Mouse (Mus musculus): ENCODE results near the gene Rbm20. TPM values are rescaled to one million over a fixed set of nuclear protein-coding genes. Genes with fewer than 3 reads are reported as not detected.
A peak's percentile ranks its signal among the peaks of the same experiment; 100 is the strongest.

Gene Rbm20
- polyA plus RNA-seq, 1 experiment from 2014 or later, result 4.7 TPM

DNA sequence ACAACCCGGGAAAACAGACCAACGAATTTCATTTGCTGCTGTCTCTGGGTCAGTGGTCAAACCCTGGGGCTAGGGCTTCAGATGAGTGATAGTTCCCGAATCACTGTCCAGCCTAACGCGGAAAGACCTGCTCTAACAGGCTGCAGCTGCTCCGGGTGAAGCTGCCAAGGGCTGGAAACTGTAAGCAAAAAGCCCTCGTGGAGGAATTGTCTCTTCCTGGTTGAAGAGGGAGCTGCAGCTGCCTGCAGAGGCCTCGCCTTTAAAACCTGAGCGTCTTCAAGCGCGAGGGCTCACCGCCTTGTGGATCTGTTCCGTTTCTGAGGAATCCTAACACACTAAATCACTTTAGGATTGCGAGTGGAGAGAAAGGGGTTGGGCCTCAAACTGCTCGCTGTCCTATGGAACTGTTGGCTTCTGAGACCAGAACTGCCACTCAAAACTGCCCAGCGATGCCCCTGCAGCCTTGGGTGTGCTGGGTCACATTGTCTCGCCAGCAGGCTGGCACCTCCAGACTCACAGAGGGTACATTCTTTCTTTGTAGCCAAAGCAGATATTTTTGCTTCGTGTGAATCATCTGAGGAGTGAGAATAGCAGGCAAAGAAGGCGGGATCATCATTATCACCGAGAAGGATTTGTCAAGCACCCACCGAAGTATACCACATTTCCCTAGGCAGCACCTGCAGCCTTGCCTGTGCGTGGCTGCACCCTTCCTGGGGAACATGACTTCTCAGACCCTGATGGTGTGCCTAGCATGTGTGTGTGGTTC, 74.5 kb downstream of the Rbm20 start:
- H3K27me3 ChIP-seq (replicated peaks; ENCODE audit: control insufficient read depth, insufficient read depth, low read length), result no peaks in the 10 kb centered on the region
- no peaks in the 10 kb centered on the region for H3K4me1 ChIP-seq (ENCODE audit: control insufficient read depth, insufficient read depth, low read length)
- H3K4me2 ChIP-seq (ENCODE audit: low read length), result no peak overlapping the region
- H3K36me3 ChIP-seq (ENCODE audit: control insufficient read depth, insufficient read depth, low read length), result no peaks in the 10 kb centered on the region
- no peaks in the 10 kb centered on the region for H3K9me3 ChIP-seq (replicated peaks; ENCODE audit: control insufficient read depth, low read length)
- no peak overlapping the region for H3K4me3 ChIP-seq (ENCODE audit: low read depth, low read length)
- WGBS, result 83% methylated on average over 22 of the region's 22 CpGs
- H3K27ac ChIP-seq (ENCODE audit: low read depth, low read length), result no peak overlapping the region
- ATAC-seq (no peak), DNase-seq (ENCODE audit: low spot score) (no peak)
- no peak overlapping the region for H3K9ac ChIP-seq (ENCODE audit: low read length)

DNA sequence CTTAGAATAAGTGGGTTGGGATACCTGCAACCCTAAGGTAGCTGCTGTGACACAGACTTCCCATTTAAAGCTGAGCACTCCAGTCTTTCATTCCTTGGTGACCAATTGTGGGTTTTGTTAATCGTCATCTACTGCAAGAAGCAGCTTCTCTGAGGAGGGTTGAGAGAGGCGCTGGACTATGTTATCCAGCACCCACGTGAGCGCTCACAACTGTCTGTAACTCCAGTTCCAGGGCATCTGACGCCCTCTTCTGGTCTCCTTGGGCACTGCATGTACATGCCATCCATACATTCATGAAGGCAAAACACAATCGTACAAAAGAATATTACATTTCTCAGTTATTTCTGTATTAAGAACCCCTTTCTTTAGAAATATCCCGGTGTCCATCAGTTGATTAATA, 75.9 kb downstream of the Rbm20 start:
- 60% methylated on average over 7 of the region's 7 CpGs for WGBS
- no peak for DNase-seq (ENCODE audit: low spot score)

DNA sequence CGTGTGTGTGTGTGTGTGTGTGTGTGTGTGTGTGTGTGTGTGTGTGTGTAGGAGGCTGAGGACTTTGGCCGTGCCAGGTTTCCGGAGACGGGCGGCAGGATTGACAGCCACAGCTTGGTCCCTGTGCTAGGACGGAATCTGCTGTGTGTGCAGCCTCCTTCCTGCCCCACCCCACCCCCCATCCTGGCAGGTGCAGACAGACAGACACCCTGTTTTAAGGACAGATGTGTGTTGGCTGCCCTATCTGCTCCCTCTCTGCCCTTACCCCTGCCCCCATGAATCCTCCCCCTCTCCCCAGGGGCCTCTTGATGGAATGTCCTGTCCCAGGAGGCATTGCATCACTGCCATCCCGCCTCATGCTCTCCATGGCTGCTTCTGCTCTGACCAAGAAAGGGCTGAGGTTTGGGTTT, 77.3 kb downstream of the Rbm20 start:
- H3K4me3 ChIP-seq (ENCODE audit: low read depth, low read length), result no peak overlapping the region
- no peaks in the 10 kb centered on the region for H3K27me3 ChIP-seq (replicated peaks; ENCODE audit: control insufficient read depth, insufficient read depth, low read length)
- no peaks in the 10 kb centered on the region for H3K4me1 ChIP-seq (ENCODE audit: control insufficient read depth, insufficient read depth, low read length)
- ATAC-seq (no peak), DNase-seq (ENCODE audit: low spot score) (no peak)
- H3K9ac ChIP-seq (ENCODE audit: low read length), result no peak overlapping the region
- H3K9me3 ChIP-seq (replicated peaks; ENCODE audit: control insufficient read depth, low read length), result no peaks in the 10 kb centered on the region
- H3K36me3 ChIP-seq (ENCODE audit: control insufficient read depth, insufficient read depth, low read length), result no peaks in the 10 kb centered on the region
- 80% methylated on average over 7 of the region's 7 CpGs for WGBS
- no peak overlapping the region for H3K4me2 ChIP-seq (ENCODE audit: low read length)
- no peak overlapping the region for H3K27ac ChIP-seq (ENCODE audit: low read depth, low read length)

More for the DNA sequence above, 75.9 kb downstream of the Rbm20 start:
- Histone ChIP-seq H3K4me2 (ENCODE audit: low read length) (no peak overlapping the region), H3K27me3 (replicated peaks; ENCODE audit: control insufficient read depth, insufficient read depth, low read length) (no peaks in the 10 kb centered on the region), H3K9me3 (replicated peaks; ENCODE audit: control insufficient read depth, low read length) (no peaks in the 10 kb centered on the region), H3K36me3 (ENCODE audit: control insufficient read depth, insufficient read depth, low read length) (no peaks in the 10 kb centered on the region), H3K9ac (ENCODE audit: low read length) (no peak overlapping the region), H3K4me1 (ENCODE audit: control insufficient read depth, insufficient read depth, low read length) (no peaks in the 10 kb centered on the region), H3K27ac (ENCODE audit: low read depth, low read length) (no peak overlapping the region), H3K4me3 (ENCODE audit: low read depth, low read length) (no peak overlapping the region)
- ATAC-seq, result no peak

DNA sequence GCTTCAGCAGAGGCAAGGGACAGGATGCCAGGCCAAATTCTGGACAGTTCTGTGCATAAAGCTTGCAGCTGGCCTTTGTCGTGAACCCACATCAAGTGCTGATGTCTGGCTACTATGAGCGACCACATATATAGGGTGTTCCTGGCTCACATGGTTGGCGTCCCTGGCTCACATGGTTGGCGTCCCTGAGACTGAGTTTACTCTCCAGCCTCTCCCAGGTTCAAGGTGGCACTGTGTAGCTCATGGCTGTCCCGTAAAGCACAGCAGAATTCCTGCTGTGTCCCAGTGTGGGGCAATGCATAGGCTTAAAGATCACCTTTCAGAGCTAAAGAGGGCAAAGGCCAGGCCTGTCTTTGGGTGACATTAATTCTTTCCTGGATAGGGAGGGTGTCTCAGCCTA, 78.2 kb downstream of the Rbm20 start:
- Histone ChIP-seq H3K27me3 (replicated peaks; ENCODE audit: control insufficient read depth, insufficient read depth, low read length) (no peaks in the 10 kb centered on the region), H3K4me3 (ENCODE audit: low read depth, low read length) (no peak overlapping the region), H3K9me3 (replicated peaks; ENCODE audit: control insufficient read depth, low read length) (no peaks in the 10 kb centered on the region), H3K27ac (ENCODE audit: low read depth, low read length) (no peak overlapping the region), H3K4me1 (ENCODE audit: control insufficient read depth, insufficient read depth, low read length) (no peaks in the 10 kb centered on the region), H3K9ac (ENCODE audit: low read length) (no peak overlapping the region), H3K4me2 (ENCODE audit: low read length) (no peak overlapping the region), H3K36me3 (ENCODE audit: control insufficient read depth, insufficient read depth, low read length) (no peaks in the 10 kb centered on the region)
- ATAC-seq (no peak), DNase-seq (ENCODE audit: low spot score) (no peak)
- WGBS, result 89% methylated on average over 5 of the region's 5 CpGs

DNA sequence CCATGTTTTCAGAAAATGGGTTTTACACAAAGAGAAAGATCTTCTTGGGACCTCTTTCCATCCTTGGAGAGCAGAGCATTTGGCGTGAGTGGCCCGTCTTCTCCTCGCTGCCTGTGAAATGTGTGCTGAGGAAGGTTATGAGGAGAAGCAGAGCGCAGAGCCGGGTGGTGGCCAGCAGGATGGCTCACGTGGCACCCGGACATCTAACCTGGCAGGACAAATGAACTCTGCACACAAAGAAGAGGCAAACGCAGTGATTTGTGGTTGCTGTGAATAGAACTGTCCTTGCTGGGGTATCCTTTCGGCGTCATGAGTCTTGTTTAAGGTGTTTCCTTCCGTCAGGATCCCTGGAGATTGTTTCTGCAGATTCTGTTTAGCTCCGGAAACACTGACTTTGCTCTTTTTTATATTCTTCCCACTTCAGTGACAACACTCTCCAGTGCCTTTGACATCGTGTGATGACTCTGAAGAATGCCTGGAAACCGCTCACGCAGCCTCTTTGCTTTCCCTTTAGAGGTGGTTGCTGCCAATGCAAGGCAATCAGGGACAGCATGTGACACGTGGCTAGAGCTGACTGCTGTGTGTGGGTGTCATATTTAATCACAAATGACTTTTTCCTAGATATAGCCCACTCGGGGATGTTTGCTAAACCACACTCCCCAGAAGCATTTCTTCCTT, 80.5 kb downstream of the Rbm20 start:
- DNase-seq (ENCODE audit: low spot score), result no peak
- Histone ChIP-seq H3K4me1 (ENCODE audit: control insufficient read depth, insufficient read depth, low read length) (no peaks in the 10 kb centered on the region), H3K4me3 (ENCODE audit: low read depth, low read length) (no peak overlapping the region), H3K27ac (ENCODE audit: low read depth, low read length) (no peak overlapping the region), H3K36me3 (ENCODE audit: control insufficient read depth, insufficient read depth, low read length) (no peaks in the 10 kb centered on the region), H3K9me3 (replicated peaks; ENCODE audit: control insufficient read depth, low read length) (no peaks in the 10 kb centered on the region), H3K9ac (ENCODE audit: low read length) (no peak overlapping the region), H3K4me2 (ENCODE audit: low read length) (no peak overlapping the region), H3K27me3 (replicated peaks; ENCODE audit: control insufficient read depth, insufficient read depth, low read length) (no peaks in the 10 kb centered on the region)
- WGBS, result 91% methylated on average over 17 of the region's 17 CpGs
- ATAC-seq, result no peak

DNA sequence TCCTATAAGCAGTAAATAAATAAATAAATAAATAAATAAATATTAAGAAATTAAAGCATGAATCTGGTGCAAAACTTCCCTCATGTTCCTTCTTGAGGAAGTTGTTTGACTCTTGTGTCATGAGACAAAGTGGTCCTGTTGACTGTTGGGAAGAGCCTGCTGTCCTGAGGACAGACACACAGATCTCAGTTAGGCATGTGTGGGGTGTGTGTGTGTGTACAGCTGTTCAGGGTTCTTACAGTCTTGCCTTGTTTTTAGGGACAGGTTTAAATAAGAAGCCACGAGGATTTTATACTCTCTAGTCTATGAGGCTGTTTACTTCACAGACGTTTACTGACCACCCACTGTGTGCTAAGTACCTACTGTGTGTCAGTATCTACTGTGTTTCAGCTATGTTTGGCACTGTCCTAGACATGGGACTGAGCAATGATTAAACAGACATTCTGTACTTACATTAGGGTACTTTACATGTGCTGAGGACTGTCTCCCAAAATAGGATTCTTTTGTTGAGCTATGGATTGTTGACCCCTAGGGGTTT, 81.8 kb downstream of the Rbm20 start:
- WGBS, result 70% methylated on average over 2 of the region's 2 CpGs
- Histone ChIP-seq H3K36me3 (ENCODE audit: control insufficient read depth, insufficient read depth, low read length) (no peaks in the 10 kb centered on the region), H3K9ac (ENCODE audit: low read length) (no peak overlapping the region), H3K27me3 (replicated peaks; ENCODE audit: control insufficient read depth, insufficient read depth, low read length) (no peaks in the 10 kb centered on the region), H3K27ac (ENCODE audit: low read depth, low read length) (no peak overlapping the region), H3K4me1 (ENCODE audit: control insufficient read depth, insufficient read depth, low read length) (no peaks in the 10 kb centered on the region), H3K9me3 (replicated peaks; ENCODE audit: control insufficient read depth, low read length) (no peaks in the 10 kb centered on the region), H3K4me3 (ENCODE audit: low read depth, low read length) (no peak overlapping the region), H3K4me2 (ENCODE audit: low read length) (no peak overlapping the region)
- no peak for DNase-seq (ENCODE audit: low spot score)
- ATAC-seq, result no peak

DNA sequence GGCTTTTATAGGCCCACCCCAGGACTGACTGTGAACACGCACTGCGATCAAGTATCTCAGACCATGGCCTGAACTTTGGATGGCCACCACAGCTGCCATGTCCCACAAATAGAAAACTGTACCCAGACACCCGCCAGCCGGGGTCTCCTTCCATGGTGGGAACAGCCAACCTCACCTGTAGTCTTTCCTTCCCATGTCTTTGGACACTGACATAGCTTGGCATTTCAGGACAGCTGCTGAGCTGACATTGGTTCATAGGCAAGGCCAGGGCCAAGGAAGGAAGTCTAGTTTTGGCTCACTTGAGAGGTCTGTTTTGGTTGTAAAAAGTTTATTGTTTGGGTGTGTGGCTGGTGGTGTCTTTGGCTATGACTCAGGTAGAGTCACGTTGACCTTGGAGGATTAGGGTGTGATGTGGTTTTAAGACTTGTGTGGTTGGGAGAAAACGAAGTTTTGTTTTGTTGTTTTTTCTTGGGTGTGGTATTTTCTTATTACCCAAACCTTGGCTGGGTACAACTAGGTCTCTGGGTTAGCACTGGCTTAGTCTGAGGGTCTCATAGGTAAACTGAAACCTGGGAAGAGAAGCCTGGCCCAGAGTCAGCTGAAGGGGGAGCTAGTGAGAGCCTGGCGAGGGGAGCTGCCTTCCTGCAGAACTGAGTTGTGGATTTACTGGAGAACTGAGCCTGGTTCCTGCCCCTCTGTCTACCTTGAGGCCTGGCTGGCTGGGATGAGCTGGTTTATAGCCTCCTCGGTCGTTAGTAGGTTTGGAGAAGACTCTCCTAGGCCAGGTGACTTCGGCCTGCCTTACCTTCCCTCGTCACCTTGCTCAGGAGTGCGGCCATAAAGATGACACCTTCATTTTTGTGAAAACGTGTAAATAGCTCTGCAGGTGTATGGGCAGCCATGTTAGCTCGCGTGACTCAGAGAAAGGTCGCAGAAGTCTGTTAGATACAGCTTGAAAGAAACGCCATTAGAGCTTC, 83.3 kb downstream of the Rbm20 start:
- Histone ChIP-seq H3K4me3 (ENCODE audit: low read depth, low read length) (no peak overlapping the region), H3K4me1 (ENCODE audit: control insufficient read depth, insufficient read depth, low read length) (no peaks in the 10 kb centered on the region), H3K9ac (ENCODE audit: low read length) (no peak overlapping the region), H3K9me3 (replicated peaks; ENCODE audit: control insufficient read depth, low read length) (no peaks in the 10 kb centered on the region), H3K4me2 (ENCODE audit: low read length) (no peak overlapping the region), H3K27me3 (replicated peaks; ENCODE audit: control insufficient read depth, insufficient read depth, low read length) (no peaks in the 10 kb centered on the region), H3K27ac (ENCODE audit: low read depth, low read length) (no peak overlapping the region), H3K36me3 (ENCODE audit: control insufficient read depth, insufficient read depth, low read length) (no peaks in the 10 kb centered on the region)
- DNase-seq (ENCODE audit: low spot score) (no peak), ATAC-seq (no peak)
- WGBS, result 87% methylated on average over 17 of the region's 17 CpGs

DNA sequence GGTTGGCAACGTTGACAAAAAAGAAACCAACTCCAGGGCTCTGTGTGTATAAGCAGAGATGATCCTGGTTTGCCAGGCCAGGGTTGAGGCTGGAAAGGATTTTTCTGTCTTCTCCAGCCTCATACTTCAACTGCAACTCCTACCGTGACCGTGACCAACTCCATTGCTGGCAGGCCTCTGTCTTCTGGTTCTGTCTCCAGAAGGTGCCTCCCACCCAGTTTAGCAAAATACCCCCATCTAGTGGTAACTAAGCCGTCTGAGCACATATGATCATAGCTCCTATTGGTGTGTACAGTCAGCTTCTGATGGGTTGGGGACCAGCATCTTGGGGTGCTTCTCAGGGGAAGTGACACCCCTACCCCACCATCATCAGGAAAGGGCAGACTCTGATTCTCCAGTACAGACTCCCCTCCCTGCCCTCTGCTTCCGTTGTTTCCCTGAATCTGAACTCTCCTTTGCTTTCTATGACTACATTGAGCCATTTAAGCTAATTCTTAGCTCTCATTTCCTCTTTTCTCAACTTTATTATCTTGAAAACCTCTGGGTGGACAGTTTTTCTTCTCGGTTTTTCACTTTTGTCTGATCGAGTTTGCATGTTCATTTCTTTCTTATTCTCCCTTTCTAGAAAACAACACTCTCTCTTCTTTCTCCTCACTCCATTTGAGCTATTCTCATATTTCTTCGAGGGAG, 85.8 kb downstream of the Rbm20 start:
- H3K27me3 ChIP-seq (replicated peaks; ENCODE audit: control insufficient read depth, insufficient read depth, low read length), result no peaks in the 10 kb centered on the region
- H3K9me3 ChIP-seq (replicated peaks; ENCODE audit: control insufficient read depth, low read length), result 0 out of 2 replicates have a peak, but pooled peaks cover 2% of the 10 kb centered on the region
- no peak overlapping the region for H3K4me2 ChIP-seq (ENCODE audit: low read length)
- H3K36me3 ChIP-seq (ENCODE audit: control insufficient read depth, insufficient read depth, low read length), result no peaks in the 10 kb centered on the region
- no peak overlapping the region for H3K4me3 ChIP-seq (ENCODE audit: low read depth, low read length)
- WGBS, result 74% methylated on average over 8 of the region's 8 CpGs
- H3K27ac ChIP-seq (ENCODE audit: low read depth, low read length), result no peak overlapping the region
- no peaks in the 10 kb centered on the region for H3K4me1 ChIP-seq (ENCODE audit: control insufficient read depth, insufficient read depth, low read length)
- no peak overlapping the region for H3K9ac ChIP-seq (ENCODE audit: low read length)
- DNase-seq (ENCODE audit: low spot score) (peak; percentile 70), ATAC-seq (0 out of 2 replicates have a peak, but pooled peaks have one; percentile 32)

Data from forebrain, embryonic 14.5 days (tissue).